Mouse (Mus musculus) hindbrain, embryonic 14.5 days (tissue): Measurements from ENCODE around the gene Mrpl40. TPM values are rescaled to one million over a fixed set of nuclear protein-coding genes. Genes with fewer than 3 reads are reported as not detected.
"Not testable (repeated sequence)": the region's sequence is repeated elsewhere in the genome, so short reads cannot be mapped to it uniquely, and the experiment has no call there.

ENCODE experiments used
- ATAC-seq: fragments of 200-750 bp; cut with Nextera tagmentation; 2 replicates; pipeline ENCODE4 v1.8.0; 2017; ENCODE audit warnings: moderate number of reproducible peaks, mild to moderate bottlenecking, moderate TSS enrichment, moderate library complexity; ENCODE audit not compliant: low FRiP score
- DNase-seq: peaks from one replicate; pipeline ENCODE4 v3.0.0-alpha.2; 2015; ENCODE audit warnings: low spot score
- H3K27ac ChIP-seq: fragments of 300-500 bp; sonication (generic); 2 replicates; pipeline ENCODE4 v1.5.1; 2014; ENCODE audit warnings: mild to moderate bottlenecking, moderate library complexity
- H3K27me3 ChIP-seq: fragments of 300-500 bp; sonication (generic); 2 replicates; pipeline ENCODE4 v1.6.1; 2014; ENCODE audit warnings: mild to moderate bottlenecking, low read length, mixed read lengths; ENCODE audit not compliant: control insufficient read depth, insufficient read depth
- H3K36me3 ChIP-seq: fragments of 300-500 bp; sonication (generic); replicated peaks from 2 replicates; pipeline ENCODE4 v1.6.1; 2014; ENCODE audit not compliant: control insufficient read depth, insufficient read depth
- H3K4me1 ChIP-seq: fragments of 300-500 bp; sonication (generic); replicated peaks from 2 replicates; pipeline ENCODE4 v1.6.1; 2014; ENCODE audit warnings: antibody characterized with exemption, low read length, mixed read lengths; ENCODE audit not compliant: control insufficient read depth, insufficient read depth
- H3K4me2 ChIP-seq: fragments of 300-500 bp; sonication (generic); replicated peaks from 2 replicates; pipeline ENCODE4 v1.6.1; 2014; ENCODE audit warnings: mild to moderate bottlenecking, moderate library complexity
- H3K4me3 ChIP-seq: fragments of 300-500 bp; sonication (generic); replicated peaks from 2 replicates; pipeline ENCODE4 v1.5.1; 2014; ENCODE audit warnings: mild to moderate bottlenecking, low read length
- H3K9ac ChIP-seq: fragments of 300-500 bp; sonication (generic); 2 replicates; pipeline ENCODE4 v1.6.1; 2014
- H3K9me3 ChIP-seq: fragments of 300-500 bp; sonication (generic); 2 replicates; pipeline ENCODE4 v1.6.1; 2016; ENCODE audit warnings: low read length; ENCODE audit not compliant: control insufficient read depth
- WGBS: fragments of 180-500 bp; shearing (Covaris S2); extraction: QIAGEN DNeasy Blood & Tissue Kit; methylation state at CpG from one replicate; pipeline ENCODE4 v1.1.7; 2014; 5-methylcytosine and 5-hydroxymethylcytosine counted together
- polyA plus RNA-seq: library from polyadenylated mRNA; unstranded; fragments of >200 nt; fragmentation: Nextera tagmentation; extraction: Ambion mirVana; gene quantifications from 2 replicates; pipeline ENCODE4 v1.2.1, GENCODE M21; 2014

Gene Mrpl40
- polyA plus RNA-seq, 1 experiment from 2014 or later = 65.7 TPM

DNA sequence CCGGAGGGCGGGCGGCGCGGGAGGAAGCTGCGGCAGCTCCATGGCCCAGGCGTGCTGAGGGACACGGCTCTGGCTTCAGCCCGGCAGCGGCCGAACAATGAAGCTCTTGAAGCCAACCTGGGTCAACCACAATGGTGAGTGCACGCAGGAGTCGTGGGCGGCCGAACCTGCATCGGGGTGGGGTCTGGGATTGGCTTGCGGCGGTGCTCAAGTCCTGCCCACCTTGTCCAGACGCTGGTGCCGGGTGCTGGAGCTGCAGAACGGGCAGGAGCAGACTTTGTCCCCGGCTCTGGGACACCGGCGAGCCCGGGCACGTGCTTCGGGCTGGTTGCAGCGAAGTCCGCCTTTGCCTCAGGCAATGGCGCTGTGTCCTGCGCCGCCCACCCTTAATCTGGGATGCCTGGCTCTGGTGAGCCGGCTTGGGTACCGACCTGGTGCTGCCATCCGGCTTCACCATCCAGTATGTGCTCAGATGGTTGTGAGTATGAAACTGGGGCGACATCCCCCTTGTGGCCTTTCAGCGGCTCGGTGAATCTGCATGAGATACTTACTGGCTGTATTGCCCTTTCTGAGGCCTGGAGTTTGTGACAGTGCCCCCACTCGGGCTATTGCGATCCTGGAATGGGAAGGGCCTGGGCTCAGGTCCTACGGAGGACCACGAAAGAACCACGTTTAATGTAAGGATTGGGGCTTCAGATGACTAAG lies 876 bp upstream of the Mrpl40 start:
- WGBS = under 1% methylated on average over 38 of the region's 43 CpGs
- peak; percentile 35 for ATAC-seq
- peak; percentile 59 for DNase-seq

DNA sequence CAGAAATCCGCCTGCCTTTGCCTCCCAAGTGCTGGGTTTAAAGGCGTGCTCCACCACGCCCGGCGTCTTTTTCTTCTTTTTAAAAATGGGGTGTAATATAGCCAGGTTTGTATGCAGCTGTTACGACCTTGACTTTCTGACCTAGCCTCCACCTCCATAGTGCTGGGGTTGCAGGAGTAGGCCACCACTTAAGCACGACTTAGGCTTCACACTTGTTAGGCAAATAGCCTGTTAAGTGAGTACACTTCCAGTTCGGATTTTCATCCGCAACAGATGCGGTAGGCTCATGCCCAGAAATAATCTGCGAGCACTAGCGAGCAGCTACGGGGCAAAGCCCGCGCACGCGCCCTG lies 596 bp downstream of the Mrpl40 start:
- Histone ChIP-seq H3K27ac (peak overlapping the region; percentile 91), H3K27me3 (no peaks in the 10 kb centered on the region), H3K4me1 (peaks cover 17% of the 10 kb centered on the region), H3K9ac (peak overlapping the region; percentile 93), H3K4me3 (peak overlapping the region; percentile 95), H3K4me2 (peak overlapping the region; percentile 72), H3K36me3 (peaks cover 46% of the 10 kb centered on the region), H3K9me3 (no peaks in the 10 kb centered on the region)
- under 1% methylated on average over 17 of the region's 17 CpGs for WGBS
- ATAC-seq (no peak), DNase-seq (no peak)

More for the DNA sequence above, 876 bp upstream of the Mrpl40 start:
- Histone ChIP-seq H3K4me2 (peak overlapping the region; percentile 72), H3K4me3 (peak overlapping the region; percentile 95), H3K27me3 (no peaks in the 10 kb centered on the region), H3K4me1 (peaks cover 17% of the 10 kb centered on the region), H3K9me3 (no peaks in the 10 kb centered on the region), H3K9ac (peak overlapping the region; percentile 93), H3K36me3 (peaks cover 32% of the 10 kb centered on the region), H3K27ac (peak overlapping the region; percentile 91)

DNA sequence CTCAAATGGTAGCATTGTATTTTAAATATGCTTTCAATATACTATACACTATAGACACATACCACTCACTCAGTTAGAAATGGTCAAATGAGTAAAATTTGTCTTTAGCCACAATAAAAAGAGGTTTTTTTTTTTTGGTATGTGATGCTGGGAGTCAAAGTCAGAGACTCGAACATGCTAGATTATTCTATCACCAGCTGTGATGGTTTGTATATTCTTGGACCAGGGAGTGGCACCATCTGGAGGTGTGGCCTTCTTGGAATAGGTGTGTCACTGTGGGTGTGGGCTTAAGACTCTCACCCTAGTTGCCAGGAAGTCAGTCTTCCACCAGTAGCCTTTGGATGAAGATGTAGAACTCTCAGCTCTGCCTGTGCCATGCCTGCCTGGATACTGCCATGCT lies 6.2 kb downstream of the Mrpl40 start:
- DNase-seq, H3K27ac ChIP-seq, H3K4me3 ChIP-seq, H3K27me3 ChIP-seq, H3K9ac ChIP-seq, H3K4me1 ChIP-seq, H3K4me2 ChIP-seq, ATAC-seq: not testable (repeated sequence)
- Histone ChIP-seq H3K36me3 (peaks cover 42% of the 10 kb centered on the region), H3K9me3 (peaks cover 11% of the 10 kb centered on the region; the same call in 1 of the 2 replicates)
- 95% methylated on average over 1 of the region's 1 CpGs for WGBS

DNA sequence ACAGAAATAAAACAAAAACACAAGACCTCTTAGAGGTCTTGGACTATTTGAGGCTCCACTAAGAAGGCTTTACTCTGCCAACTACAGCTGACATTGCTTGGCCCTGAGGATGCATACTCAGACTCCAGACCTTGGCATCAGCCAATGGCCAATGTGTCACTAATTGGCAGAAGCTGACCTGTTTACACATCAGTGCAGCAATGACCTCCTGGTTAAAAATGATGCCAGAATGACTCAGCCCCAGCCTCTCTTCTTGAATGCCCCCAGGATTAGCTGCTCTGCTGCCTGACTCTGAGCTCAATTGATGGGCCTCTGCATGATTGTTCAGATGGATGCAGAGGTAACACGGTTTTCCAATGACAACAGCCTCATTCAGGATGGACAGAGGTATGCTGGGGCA lies 16.5 kb downstream of the Mrpl40 start:
- H3K4me3 ChIP-seq = no peak overlapping the region
- H3K27ac ChIP-seq = no peak overlapping the region
- H3K36me3 ChIP-seq = no peaks in the 10 kb centered on the region
- no peak for DNase-seq
- 78% methylated on average over 1 of the region's 1 CpGs for WGBS
- H3K9ac ChIP-seq = no peak overlapping the region
- H3K4me2 ChIP-seq = no peak overlapping the region
- no peaks in the 10 kb centered on the region for H3K4me1 ChIP-seq
- no peaks in the 10 kb centered on the region for H3K27me3 ChIP-seq
- no peak for ATAC-seq
- H3K9me3 ChIP-seq = no peaks in the 10 kb centered on the region

DNA sequence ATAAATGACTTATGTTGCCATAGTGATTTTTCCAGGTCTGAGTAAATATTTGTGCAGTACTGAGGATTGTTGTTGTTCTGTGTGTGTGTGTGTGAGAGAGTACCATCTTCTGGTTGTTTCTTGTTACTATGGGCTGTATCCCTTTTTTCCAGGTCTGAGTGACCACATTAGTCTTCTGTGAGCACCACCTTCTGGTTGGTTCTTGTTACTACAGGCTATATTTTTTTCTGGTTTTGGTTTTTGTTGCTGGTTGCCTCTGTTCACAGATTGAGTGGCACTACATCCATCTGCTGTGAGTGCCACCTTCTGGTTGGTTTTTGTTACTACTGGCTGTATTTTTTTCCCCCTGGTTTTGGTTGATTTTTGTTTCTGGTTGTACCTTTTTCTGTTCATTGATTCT lies 18.1 kb downstream of the Mrpl40 start:
- H3K9me3 ChIP-seq = no peaks in the 10 kb centered on the region
- no peak overlapping the region for H3K4me3 ChIP-seq
- H3K4me1 ChIP-seq = no peaks in the 10 kb centered on the region
- DNase-seq (peak; percentile 69), ATAC-seq (peak; percentile 14; the same call in 1 of the 2 replicates)
- no peaks in the 10 kb centered on the region for H3K27me3 ChIP-seq
- H3K27ac ChIP-seq = no peak overlapping the region
- no peak overlapping the region for H3K9ac ChIP-seq
- H3K36me3 ChIP-seq = no peaks in the 10 kb centered on the region
- no peak overlapping the region for H3K4me2 ChIP-seq

DNA sequence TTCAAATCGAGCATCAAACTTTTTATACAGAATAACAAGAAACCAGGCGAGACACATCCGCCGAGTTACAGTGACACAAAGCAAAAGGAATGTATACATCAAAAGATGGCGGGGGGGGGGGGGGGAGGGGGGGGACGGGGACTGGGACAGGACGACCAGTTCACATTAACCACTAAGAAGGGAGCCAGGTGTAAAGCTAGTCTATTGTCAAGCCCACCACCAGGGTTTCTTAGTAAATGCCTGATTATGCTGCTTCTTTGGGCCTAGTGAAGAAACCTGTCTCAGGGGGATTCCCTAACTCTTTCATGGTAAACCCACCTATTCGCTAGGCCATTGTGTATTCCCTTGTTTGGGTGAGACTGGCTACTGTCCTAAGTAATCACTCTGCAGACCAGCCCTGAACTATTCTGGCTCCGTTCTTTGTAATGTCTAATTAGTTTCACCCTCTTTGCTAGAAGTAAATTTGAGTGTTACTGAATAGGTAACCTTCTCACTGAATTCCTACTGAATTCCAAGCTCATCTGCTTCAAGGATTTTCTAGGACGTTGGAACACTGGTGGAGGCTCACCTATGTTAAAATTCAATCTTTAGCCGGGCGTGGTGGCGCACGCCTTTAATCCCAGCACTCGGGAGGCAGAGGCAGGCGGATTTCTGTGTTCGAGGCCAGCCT lies 27.0 kb downstream of the Mrpl40 start:
- H3K36me3 ChIP-seq, H3K27ac ChIP-seq, H3K4me3 ChIP-seq, ATAC-seq, DNase-seq, H3K4me1 ChIP-seq, H3K9me3 ChIP-seq, H3K27me3 ChIP-seq, H3K4me2 ChIP-seq, H3K9ac ChIP-seq: not testable (repeated sequence)
- whole genome bisulfite sequencing = 94% methylated on average over 14 of the region's 17 CpGs

DNA sequence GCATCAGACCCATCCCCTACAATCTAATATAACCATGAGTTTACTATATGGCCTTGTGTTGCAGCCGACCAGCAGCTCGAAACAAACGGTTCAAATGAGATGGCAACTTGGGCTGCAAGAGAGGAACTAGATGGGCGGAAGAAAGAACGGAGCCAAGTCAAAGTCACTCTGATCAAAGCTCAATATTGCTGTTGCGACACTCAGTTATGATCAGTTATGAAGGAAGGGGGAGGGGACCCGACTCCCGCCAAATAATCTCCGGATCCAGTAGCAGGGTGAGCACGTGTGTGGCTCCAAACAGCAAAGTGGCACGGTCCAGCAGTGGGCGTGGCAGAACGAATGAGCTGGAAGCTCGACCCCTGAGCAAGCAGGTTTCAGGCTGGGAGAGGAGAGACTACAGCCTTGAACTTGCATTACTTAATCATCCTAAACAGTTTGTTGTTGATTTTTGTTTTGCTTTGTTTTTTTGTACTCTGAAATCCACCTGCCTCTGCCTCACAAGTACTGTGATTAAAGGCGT lies 30.3 kb downstream of the Mrpl40 start:
- 90% methylated on average over 15 of the region's 15 CpGs for WGBS
- Histone ChIP-seq H3K36me3 (no peaks in the 10 kb centered on the region), H3K9ac (no peak overlapping the region), H3K27me3 (no peaks in the 10 kb centered on the region), H3K4me1 (no peaks in the 10 kb centered on the region), H3K9me3 (no peaks in the 10 kb centered on the region), H3K4me2 (no peak overlapping the region), H3K4me3 (no peak overlapping the region), H3K27ac (no peak overlapping the region)
- DNase-seq (no peak), ATAC-seq (no peak)

DNA sequence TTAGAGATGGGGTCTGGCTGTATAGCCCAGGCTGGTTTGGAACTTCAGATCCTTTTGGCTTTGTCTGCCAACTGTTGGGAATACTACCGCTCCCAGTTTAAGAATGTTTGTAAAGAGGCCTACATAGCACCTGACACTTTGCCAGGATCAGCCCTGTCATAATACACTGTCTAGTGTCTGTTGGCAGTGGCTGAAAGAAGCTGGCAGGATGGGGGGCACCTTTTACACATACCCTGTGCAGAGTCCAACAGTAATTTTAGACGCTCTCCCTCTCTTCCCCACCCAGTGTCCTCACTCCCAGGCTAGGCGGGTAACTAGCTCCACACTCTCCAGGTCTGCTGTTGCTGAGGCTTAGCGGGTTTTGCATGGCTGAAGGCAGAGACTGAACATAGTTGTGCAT lies 38.3 kb downstream of the Mrpl40 start:
- no peaks in the 10 kb centered on the region for H3K27me3 ChIP-seq
- no peak overlapping the region for H3K4me2 ChIP-seq
- peaks cover 5% of the 10 kb centered on the region for H3K4me1 ChIP-seq
- DNase-seq (no peak), ATAC-seq (no peak)
- H3K9ac ChIP-seq = no peak overlapping the region
- H3K36me3 ChIP-seq = peaks cover 27% of the 10 kb centered on the region
- no peak overlapping the region for H3K4me3 ChIP-seq
- no peaks in the 10 kb centered on the region for H3K9me3 ChIP-seq
- no peak overlapping the region for H3K27ac ChIP-seq
- 94% methylated on average over 4 of the region's 4 CpGs for WGBS

DNA sequence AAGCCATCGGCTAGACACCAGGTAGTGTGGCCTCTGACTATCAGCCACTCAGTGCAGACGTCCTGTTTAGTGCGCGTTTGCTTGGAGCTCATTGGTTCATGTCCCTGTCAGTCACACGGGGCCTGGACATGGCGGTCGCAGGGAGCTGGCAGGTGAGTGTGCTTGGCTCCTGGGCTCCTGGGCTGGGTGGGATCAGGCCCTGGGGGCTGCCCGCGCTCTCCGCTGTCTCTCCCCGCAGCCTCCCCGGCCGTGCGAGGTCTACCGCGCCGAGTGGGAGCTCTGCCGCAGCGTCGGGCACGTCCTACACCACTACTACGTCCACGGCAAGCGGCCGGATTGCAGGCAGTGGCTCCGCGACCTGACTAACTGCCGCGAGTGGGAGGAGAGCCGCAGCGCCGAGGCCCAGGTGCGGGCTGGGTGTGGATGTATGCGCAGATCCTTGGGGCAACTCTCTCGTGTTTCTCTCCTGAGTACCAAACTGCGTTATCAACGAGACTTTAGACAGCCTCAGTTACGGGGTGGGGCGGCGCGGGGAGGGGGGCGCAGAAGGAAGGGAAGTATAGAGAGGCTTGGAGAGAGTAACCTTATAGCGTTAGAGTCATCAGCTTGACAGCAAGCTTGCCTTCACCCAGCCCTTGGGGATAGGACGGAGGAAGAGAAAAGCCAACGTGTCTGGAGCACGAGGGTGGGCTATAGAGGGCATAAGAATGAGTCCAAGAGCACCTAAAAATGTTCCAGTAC lies 40.0 kb downstream of the Mrpl40 start, which contains the start of the genes 2510002D24Rik and Gm28539:
Gene 2510002D24Rik (plus strand): TSS at position 111 of the 741 bp plus-strand sequence.
Gene Gm28539 (plus strand): TSS at position 117 of the 741 bp plus-strand sequence.
- Histone ChIP-seq H3K4me3 (peak within 1 kb of the TSS; percentile 82), H3K4me2 (peak within 1 kb of the TSS; percentile 59), H3K36me3 (peaks cover 44% of the 10 kb centered on the region), H3K4me1 (peaks cover 5% of the 10 kb centered on the region), H3K9ac (peak within 1 kb of the TSS; percentile 89), H3K9me3 (no peaks in the 10 kb centered on the region), H3K27ac (peak within 1 kb of the TSS; percentile 75), H3K27me3 (no peaks in the 10 kb centered on the region)
- DNase-seq (peak; percentile 90), ATAC-seq (peak; percentile 97)
- WGBS = 1% methylated on average over 46 of the region's 46 CpGs
